Mouse (Mus musculus): ENCODE data around the gene C530008M17Rik. TPM values are rescaled to one million over a fixed set of nuclear protein-coding genes. Genes with fewer than 3 reads are reported as not detected.

The C530008M17Rik gene
- total RNA-seq, 2 experiments from 2014 or later: 18.1 to 18.9 TPM

- no peak for ATAC-seq (replicated peaks; ENCODE audit: low FRiP score, poor library complexity, severe bottlenecking)
Observed at GRCm38 (mm10) chr5:76661310-76661709, 5.0 kb downstream of the C530008M17Rik start.

- no peak for ATAC-seq (replicated peaks; ENCODE audit: low FRiP score, poor library complexity, severe bottlenecking)
Observed at GRCm38 (mm10) chr5:76664936-76665335, 8.6 kb downstream of the C530008M17Rik start.

- no peak for ATAC-seq (replicated peaks; ENCODE audit: low FRiP score, poor library complexity, severe bottlenecking)
Observed at GRCm38 (mm10) chr5:76665421-76665820, 9.1 kb downstream of the C530008M17Rik start.

- ATAC-seq (replicated peaks; ENCODE audit: low FRiP score, poor library complexity, severe bottlenecking): no peak
Observed at GRCm38 (mm10) chr5:76666026-76666756, 9.9 kb downstream of the C530008M17Rik start.

GRCm38 (mm10) chr5:76668118-76668517 lies 11.8 kb downstream of the C530008M17Rik start:
- no peak for ATAC-seq (replicated peaks; ENCODE audit: low FRiP score, poor library complexity, severe bottlenecking)

GRCm38 (mm10) chr5:76668547-76668946 lies 12.2 kb downstream of the C530008M17Rik start:
- no peak for ATAC-seq (replicated peaks; ENCODE audit: low FRiP score, poor library complexity, severe bottlenecking)

GRCm38 (mm10) chr5:76670183-76670582 lies 13.9 kb downstream of the C530008M17Rik start:
- ATAC-seq (replicated peaks; ENCODE audit: low FRiP score, poor library complexity, severe bottlenecking): no peak

- no peak for ATAC-seq (replicated peaks; ENCODE audit: low FRiP score, poor library complexity, severe bottlenecking)
Observed at GRCm38 (mm10) chr5:76674022-76674653, 17.8 kb downstream of the C530008M17Rik start.

GRCm38 (mm10) chr5:76675369-76675768 lies 19.1 kb downstream of the C530008M17Rik start:
- no peak for ATAC-seq (replicated peaks; ENCODE audit: low FRiP score, poor library complexity, severe bottlenecking)

GRCm38 (mm10) chr5:76680959-76681358 lies 24.6 kb downstream of the C530008M17Rik start:
- ATAC-seq (replicated peaks; ENCODE audit: low FRiP score, poor library complexity, severe bottlenecking): no peak

GRCm38 (mm10) chr5:76681895-76682656 lies 25.8 kb downstream of the C530008M17Rik start:
- no peak for ATAC-seq (replicated peaks; ENCODE audit: low FRiP score, poor library complexity, severe bottlenecking)

GRCm38 (mm10) chr5:76683455-76683854 lies 27.1 kb downstream of the C530008M17Rik start:
- ATAC-seq (replicated peaks; ENCODE audit: low FRiP score, poor library complexity, severe bottlenecking): no peak

- peak; percentile 80 for ATAC-seq (replicated peaks; ENCODE audit: low FRiP score, poor library complexity, severe bottlenecking)
Observed at GRCm38 (mm10) chr5:76684658-76685605, 28.6 kb downstream of the C530008M17Rik start.

GRCm38 (mm10) chr5:76687961-76688600 lies 31.8 kb downstream of the C530008M17Rik start:
- ATAC-seq (replicated peaks; ENCODE audit: low FRiP score, poor library complexity, severe bottlenecking): peak; percentile 60

GRCm38 (mm10) chr5:76688643-76689042 lies 32.3 kb downstream of the C530008M17Rik start:
- ATAC-seq (replicated peaks; ENCODE audit: low FRiP score, poor library complexity, severe bottlenecking): no peak

- no peak for ATAC-seq (replicated peaks; ENCODE audit: low FRiP score, poor library complexity, severe bottlenecking)
Observed at GRCm38 (mm10) chr5:76690177-76690593, 33.9 kb downstream of the C530008M17Rik start.

- ATAC-seq (replicated peaks; ENCODE audit: low FRiP score, poor library complexity, severe bottlenecking): no peak
Observed at GRCm38 (mm10) chr5:76691251-76691650, 34.9 kb downstream of the C530008M17Rik start.

GRCm38 (mm10) chr5:76691706-76692424 lies 35.6 kb downstream of the C530008M17Rik start:
- ATAC-seq (replicated peaks; ENCODE audit: low FRiP score, poor library complexity, severe bottlenecking): no peak
